Mouse (Mus musculus) MEL (cell line): ENCODE measurements around the gene Ccnh. TPM values are rescaled to one million over a fixed set of nuclear protein-coding genes. Genes with fewer than 3 reads are reported as not detected.

Experiments used
- DNase-seq: peaks from one replicate; pipeline ENCODE4 v3.0.0; 2011; ENCODE audit warnings: low read depth, low spot score
- H3K27ac ChIP-seq: 2 replicates; pipeline ENCODE4 v1.5.1; 2012; ENCODE audit warnings: low read depth, mild to moderate bottlenecking, control low read depth, low read length, moderate library complexity; ENCODE audit not compliant: control insufficient read depth
- H3K27me3 ChIP-seq, 2 experiments: fragments of 150-350 bp in 1 of 2; sonication (generic) in 1 of 2; 2 replicates each; pipeline ENCODE4 v1.6.1; 2012; ENCODE audit warnings: low read length in 2 of 2, mild to moderate bottlenecking in 2 of 2, improper control_type of control experiment in 1 of 2, moderate library complexity in 1 of 2; ENCODE audit not compliant: insufficient read depth in 2 of 2, control insufficient read depth in 1 of 2
- H3K36me3 ChIP-seq, 2 experiments: 2 replicates each; pipeline ENCODE4 v1.6.1; 2012 to 2014; ENCODE audit warnings: low read length in 2 of 2, improper control_type of control experiment in 1 of 2, inconsistent platforms in 1 of 2, mild to moderate bottlenecking in 1 of 2; ENCODE audit not compliant: insufficient read depth in 2 of 2, control insufficient read depth in 1 of 2
- H3K4me1 ChIP-seq, 2 experiments: fragments of 150-350 bp in 1 of 2; sonication (generic) in 1 of 2; 2 replicates each; pipeline ENCODE4 v1.6.1; 2012; ENCODE audit warnings: low read length in 2 of 2, improper control_type of control experiment in 1 of 2, mild to moderate bottlenecking in 1 of 2; ENCODE audit not compliant: insufficient read depth in 2 of 2, control insufficient read depth in 1 of 2
- H3K4me3 ChIP-seq, 2 experiments: fragments of 150-350 bp in 1 of 2; sonication (generic) in 1 of 2; 2 replicates each; pipeline ENCODE4 v1.5.1; 2012; ENCODE audit warnings: low read depth in 2 of 2, low read length in 2 of 2, mild to moderate bottlenecking in 2 of 2, moderate library complexity in 2 of 2, control low read depth in 1 of 2, improper control_type of control experiment in 1 of 2; ENCODE audit not compliant: control insufficient read depth in 1 of 2, insufficient read depth in 1 of 2
- H3K79me2 ChIP-seq: 2 replicates; pipeline ENCODE4 v1.6.1; 2012; ENCODE audit warnings: mild to moderate bottlenecking, low read length, moderate library complexity; ENCODE audit not compliant: control insufficient read depth, poor library complexity, insufficient read depth
- H3K9ac ChIP-seq: 2 replicates; pipeline ENCODE4 v1.6.1; 2012; ENCODE audit warnings: low read depth, mild to moderate bottlenecking, control low read depth, low read length, moderate library complexity; ENCODE audit not compliant: control insufficient read depth, poor library complexity, severe bottlenecking
- H3K9me3 ChIP-seq: fragments of 150-350 bp; sonication (generic); replicated peaks from 2 replicates; pipeline ENCODE4 v1.6.1; 2012; ENCODE audit warnings: mild to moderate bottlenecking, low read length, improper control_type of control experiment, moderate library complexity; ENCODE audit not compliant: insufficient read depth
- BHLHE40 ChIP-seq: IDR thresholded peaks from 2 replicates; pipeline ENCODE4 v1.6.1; 2012; ENCODE audit warnings: low read depth, mild to moderate bottlenecking, inconsistent platforms, low read length, improper control_type of control experiment, borderline replicate concordance
- CHD1 ChIP-seq: IDR thresholded peaks from 2 replicates; pipeline ENCODE4 v1.6.1; 2012; ENCODE audit warnings: low read depth, mild to moderate bottlenecking, inconsistent platforms, low read length, improper control_type of control experiment
- CHD2 ChIP-seq: IDR thresholded peaks from 2 replicates; pipeline ENCODE4 v1.6.1; 2011; ENCODE audit warnings: low read length, improper control_type of control experiment
- CTCF ChIP-seq, 3 experiments: IDR thresholded peaks in 2 of 3; conservative IDR thresholded peaks in 1 of 3; 2 replicates each; pipeline ENCODE4 v1.5.1; 2011 to 2012; ENCODE audit warnings: low read length in 3 of 3, low read depth in 2 of 3, mild to moderate bottlenecking in 2 of 3, improper control_type of control experiment in 1 of 3, inconsistent platforms in 1 of 3, mixed read lengths in 1 of 3, moderate library complexity in 1 of 3; ENCODE audit not compliant: control insufficient read depth in 1 of 3, insufficient read depth in 1 of 3, poor library complexity in 1 of 3, severe bottlenecking in 1 of 3
- E2F4 ChIP-seq: IDR thresholded peaks from 2 replicates; pipeline ENCODE4 v1.6.1; 2011; ENCODE audit warnings: low read depth, low read length, improper control_type of control experiment, borderline replicate concordance
- EP300 ChIP-seq, 2 experiments: IDR thresholded peaks; 2 replicates each; pipeline ENCODE4 v1.6.1; 2011; ENCODE audit warnings: improper control_type of control experiment in 2 of 2, low read length in 2 of 2, low read depth in 1 of 2, mild to moderate bottlenecking in 1 of 2
- ETS1 ChIP-seq: IDR thresholded peaks from 2 replicates; pipeline ENCODE4 v1.6.1; 2012; ENCODE audit warnings: low read depth, mild to moderate bottlenecking, inconsistent platforms, low read length, improper control_type of control experiment, moderate library complexity
- HCFC1 ChIP-seq: IDR thresholded peaks from 2 replicates; pipeline ENCODE4 v1.6.1; 2012; ENCODE audit warnings: low read depth, mild to moderate bottlenecking, inconsistent platforms, low read length, improper control_type of control experiment, moderate library complexity
- JUND ChIP-seq: IDR thresholded peaks from 2 replicates; pipeline ENCODE4 v1.6.1; 2011; ENCODE audit warnings: low read depth, mild to moderate bottlenecking, improper control_type of control experiment, low read length
- KAT2A ChIP-seq: conservative IDR thresholded peaks from 2 replicates; pipeline ENCODE4 v1.6.1; 2012; ENCODE audit warnings: low read depth, low read length, improper control_type of control experiment, inconsistent platforms
- MAFK ChIP-seq: IDR thresholded peaks from 2 replicates; pipeline ENCODE4 v1.6.1; 2011; ENCODE audit warnings: low read depth, mild to moderate bottlenecking, low read length, improper control_type of control experiment, borderline replicate concordance
- MAX ChIP-seq: IDR thresholded peaks from 2 replicates; pipeline ENCODE4 v1.6.1; 2011; ENCODE audit warnings: low read length, improper control_type of control experiment
- MAZ ChIP-seq: IDR thresholded peaks from 2 replicates; pipeline ENCODE4 v1.6.1; 2012; ENCODE audit warnings: low read depth, mild to moderate bottlenecking, inconsistent platforms, low read length, improper control_type of control experiment
- MEF2A ChIP-seq: IDR thresholded peaks from 2 replicates; pipeline ENCODE4 v1.6.1; 2014; ENCODE audit warnings: low read depth, mild to moderate bottlenecking, inconsistent platforms, low read length, improper control_type of control experiment; ENCODE audit not compliant: poor library complexity, insufficient replicate concordance, severe bottlenecking; ENCODE audit errors: extremely low read depth
- MXI1 ChIP-seq: IDR thresholded peaks from 2 replicates; pipeline ENCODE4 v1.6.1; 2011; ENCODE audit warnings: mild to moderate bottlenecking, low read depth, low read length, improper control_type of control experiment
- MYB ChIP-seq: IDR thresholded peaks from 2 replicates; pipeline ENCODE4 v1.6.1; 2011; ENCODE audit warnings: mild to moderate bottlenecking, low read depth, low read length, improper control_type of control experiment
- MYC ChIP-seq: IDR thresholded peaks from 2 replicates; pipeline ENCODE4 v1.6.1; 2011; ENCODE audit warnings: low read depth, mild to moderate bottlenecking, low read length, improper control_type of control experiment, moderate library complexity
- NELFE ChIP-seq: IDR thresholded peaks from 2 replicates; pipeline ENCODE4 v1.6.1; 2011; ENCODE audit warnings: low read depth, low read length, improper control_type of control experiment
- NRF1 ChIP-seq: IDR thresholded peaks from 2 replicates; pipeline ENCODE4 v1.6.1; 2014; ENCODE audit warnings: low read depth, mild to moderate bottlenecking, inconsistent platforms, low read length, improper control_type of control experiment, moderate library complexity; ENCODE audit not compliant: poor library complexity, insufficient read depth, severe bottlenecking
- POLR2A ChIP-seq, 2 experiments: IDR thresholded peaks; 2 replicates each; pipeline ENCODE4 v1.6.1; 2011 to 2012; ENCODE audit warnings: low read length in 2 of 2, mild to moderate bottlenecking in 2 of 2, control low read depth in 1 of 2, improper control_type of control experiment in 1 of 2, low read depth in 1 of 2, moderate library complexity in 1 of 2; ENCODE audit not compliant: control insufficient read depth in 1 of 2, insufficient read depth in 1 of 2, poor library complexity in 1 of 2
- POLR2AphosphoS2 ChIP-seq: IDR thresholded peaks from 2 replicates; pipeline ENCODE4 v1.6.1; 2011; ENCODE audit warnings: low read length, improper control_type of control experiment
- POLR2AphosphoS5 ChIP-seq: IDR thresholded peaks from 2 replicates; pipeline ENCODE4 v1.6.1; 2012; ENCODE audit warnings: low read depth, borderline replicate concordance, mild to moderate bottlenecking, inconsistent platforms, low read length, moderate library complexity, mixed read lengths
- RAD21 ChIP-seq: IDR thresholded peaks from 2 replicates; pipeline ENCODE4 v1.6.1; 2011; ENCODE audit warnings: mild to moderate bottlenecking, low read depth, low read length, improper control_type of control experiment
- RCOR1 ChIP-seq: IDR thresholded peaks from 2 replicates; pipeline ENCODE4 v1.6.1; 2012; ENCODE audit warnings: low read depth, mild to moderate bottlenecking, inconsistent platforms, low read length, improper control_type of control experiment
- SIN3A ChIP-seq: IDR thresholded peaks from 2 replicates; pipeline ENCODE4 v1.6.1; 2012; ENCODE audit warnings: low read length, improper control_type of control experiment, inconsistent platforms
- TAL1 ChIP-seq: IDR thresholded peaks from 2 replicates; pipeline ENCODE4 v1.6.1; 2012; ENCODE audit warnings: mild to moderate bottlenecking, inconsistent platforms, low read length, moderate library complexity, mixed read lengths
- TBP ChIP-seq: IDR thresholded peaks from 2 replicates; pipeline ENCODE4 v1.8.0; 2011; ENCODE audit warnings: low read depth, low read length, improper control_type of control experiment
- TCF12 ChIP-seq: IDR thresholded peaks from 2 replicates; pipeline ENCODE4 v1.6.1; 2014; ENCODE audit warnings: low read depth, mild to moderate bottlenecking, inconsistent platforms, low read length, improper control_type of control experiment, moderate library complexity
- USF1 ChIP-seq: IDR thresholded peaks from 2 replicates; pipeline ENCODE4 v1.6.1; 2014; ENCODE audit warnings: low read depth, mild to moderate bottlenecking, inconsistent platforms, low read length, improper control_type of control experiment, moderate library complexity
- USF2 ChIP-seq, 2 experiments: IDR thresholded peaks; 2 replicates each; pipeline ENCODE4 v1.6.1; 2011 to 2012; ENCODE audit warnings: improper control_type of control experiment in 2 of 2, low read length in 2 of 2, borderline replicate concordance in 1 of 2, inconsistent platforms in 1 of 2, low read depth in 1 of 2, mild to moderate bottlenecking in 1 of 2; ENCODE audit not compliant: insufficient read depth in 1 of 2
- ZC3H11A ChIP-seq: IDR thresholded peaks from 2 replicates; pipeline ENCODE4 v1.6.1; 2012; ENCODE audit warnings: low read depth, mild to moderate bottlenecking, inconsistent platforms, low read length, improper control_type of control experiment
- ZKSCAN1 ChIP-seq: IDR thresholded peaks from 2 replicates; pipeline ENCODE4 v1.6.1; 2012; ENCODE audit warnings: low read depth, mild to moderate bottlenecking, inconsistent platforms, low read length, improper control_type of control experiment, moderate library complexity
- ZMIZ1 ChIP-seq: IDR thresholded peaks from 2 replicates; pipeline ENCODE4 v1.6.1; 2012; ENCODE audit warnings: low read depth, mild to moderate bottlenecking, inconsistent platforms, low read length, improper control_type of control experiment, moderate library complexity
- ZNF384 ChIP-seq: IDR thresholded peaks from 2 replicates; pipeline ENCODE4 v1.6.1; 2012; ENCODE audit warnings: low read depth, mild to moderate bottlenecking, inconsistent platforms, low read length, improper control_type of control experiment
- polyA plus RNA-seq, 2 experiments: library from polyadenylated mRNA; stranded (reverse) in 1 of 2; unstranded in 1 of 2; fragments of >175 nt in 1 of 2; fragments of >200 nt in 1 of 2; gene quantifications; 2 replicates each; pipeline versions ENCODE4 v1.2.1 to v1.2.4; 2012; ENCODE audit warnings: low replicate concordance in 2 of 2, low read depth in 1 of 2; ENCODE audit not compliant: insufficient read length in 2 of 2, insufficient read depth in 1 of 2, missing spikeins in 1 of 2
- total RNA-seq: library from RNA; depleted of rRNA; stranded (reverse); fragments of 300-350 nt; gene quantifications from 2 replicates; pipeline ENCODE4 v1.2.3, GENCODE M21; 2012; rRNA removed

Gene Ccnh
- total RNA-seq: 61.8 and 77.3 TPM in 2 replicates
- 100 to 1,000 TPM in 1 of 2 experiments, not detected in 1; 101 TPM for polyA plus RNA-seq

DNA sequence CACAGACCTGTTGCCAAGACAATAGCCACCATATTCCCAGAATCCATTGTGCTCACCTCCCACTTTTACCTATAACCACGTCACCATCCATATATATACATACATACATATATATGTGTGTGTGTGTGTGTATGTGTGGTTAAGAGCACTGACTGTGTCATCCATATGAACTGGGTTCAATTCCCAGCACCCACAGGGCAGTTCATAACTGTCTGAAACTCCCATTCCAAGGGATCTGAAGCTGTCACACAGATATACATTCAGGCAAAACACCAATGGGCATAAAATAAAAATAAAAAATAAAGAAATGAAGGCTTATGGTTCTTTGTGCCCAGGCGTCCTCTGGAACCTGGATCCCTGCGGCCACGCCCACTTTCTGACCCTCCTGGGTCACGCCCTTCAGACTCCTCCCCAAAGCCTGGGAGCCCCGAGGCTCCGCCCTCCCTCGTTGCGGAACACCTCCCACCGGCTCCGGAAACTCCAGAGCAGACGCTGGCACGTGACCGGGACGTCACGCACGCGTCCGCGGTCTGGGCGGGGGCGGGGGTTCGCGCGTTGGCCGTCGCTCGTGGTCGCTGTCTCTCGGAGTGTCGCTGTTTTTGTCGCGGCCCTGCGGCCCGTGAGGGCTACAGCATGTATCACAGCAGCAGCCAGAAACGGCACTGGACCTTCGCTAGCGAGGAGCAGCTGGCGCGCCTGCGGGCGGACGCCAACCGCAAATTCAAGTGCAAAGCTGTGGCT lies at the start of gene Ccnh:
Gene Ccnh (plus strand): TSS at position 506 of the 741 bp plus-strand sequence.
- H3K9ac ChIP-seq: peak within 1 kb of the TSS; percentile 80
- H3K36me3 ChIP-seq: peaks cover 10% of the 10 kb centered on the region in 2 experiments
- DNase-seq: peak; percentile 93
- H3K27ac ChIP-seq: peak within 1 kb of the TSS; percentile 40
- H3K4me1 ChIP-seq: peaks cover 3 to 8% of the 10 kb centered on the region in 2 experiments; a peak in 2 of 4 replicates
- H3K4me3 ChIP-seq: peak within 1 kb of the TSS; percentile 75 to 84
- peaks cover 15% of the 10 kb centered on the region for H3K79me2 ChIP-seq
- no peaks in the 10 kb centered on the region for H3K27me3 ChIP-seq
- H3K9me3 ChIP-seq: no peaks in the 10 kb centered on the region
- TF ChIP-seq NRF1 (peak; percentile 46; the same call in 1 of the 2 replicates), ZC3H11A (no peak), ZKSCAN1 (no peak), HCFC1 (peak; percentile 82), MAFK (no peak), USF1 (peak; percentile 99), BHLHE40 (peak; percentile 96), ETS1 (peak; percentile 58; the same call in 1 of the 2 replicates), MAX (peak; percentile 94), POLR2AphosphoS2 (peak; percentile 65; the same call in 1 of the 2 replicates), E2F4 (no peak), TAL1 (no peak), SIN3A (peak; percentile 52; the same call in 1 of the 2 replicates), JUND (no peak), POLR2AphosphoS5 (no peak), CTCF (IDR thresholded peaks at IDR 0.05 in 2 of 3, conservative IDR thresholded peaks at IDR 0.05 in 1 of 3; ENCODE audit: control insufficient read depth in 1 of 3, insufficient read depth in 1 of 3, low read depth in 2 of 3, low read length in 3 of 3, poor library complexity in 1 of 3, severe bottlenecking in 1 of 3) (no peak), RAD21 (no peak), ZNF384 (no peak), MYC (0 out of 2 replicates have a peak, but pooled peaks have one; percentile 55), CHD2 (no peak), TCF12 (no peak), MEF2A (0 out of 2 replicates have a peak, but pooled peaks have one; percentile 39), MXI1 (peak; percentile 72; the same call in 1 of the 2 replicates), KAT2A (no peak; the same call in 1 of the 2 replicates), RCOR1 (no peak), EP300 (IDR thresholded peaks at IDR 0.05; ENCODE audit: low read depth in 1 of 2, low read length in 2 of 2) (0 out of 4 replicates have a peak, but pooled peaks of 1 of the 2 experiments have one; percentile 26), TBP (no peak), ZMIZ1 (0 out of 2 replicates have a peak, but pooled peaks have one; percentile 22), USF2 (IDR thresholded peaks at IDR 0.05; ENCODE audit: borderline replicate concordance in 1 of 2, insufficient read depth in 1 of 2, low read depth in 1 of 2, low read length in 2 of 2) (peak; percentile 57 to 88; a peak in 3 of 4 replicates), MYB (no peak), MAZ (peak; percentile 99), CHD1 (no peak), POLR2A (IDR thresholded peaks at IDR 0.05; ENCODE audit: control insufficient read depth in 1 of 2, insufficient read depth in 1 of 2, low read depth in 1 of 2, low read length in 2 of 2, poor library complexity in 1 of 2) (peak; percentile 64 to 81; a peak in 2 of 4 replicates), NELFE (peak; percentile 84)
